Mouse (Mus musculus) midbrain, postnatal 0 days (tissue): ENCODE results near the gene Notch1. TPM values are rescaled to one million over a fixed set of nuclear protein-coding genes. Genes with fewer than 3 reads are reported as not detected.

Experiments
- ATAC-seq: fragments of 200-750 bp; cut with Nextera tagmentation; 2 replicates; pipeline ENCODE4 v1.8.0; 2017; ENCODE audit warnings: moderate number of reproducible peaks, mild to moderate bottlenecking, moderate TSS enrichment, moderate library complexity; ENCODE audit not compliant: low FRiP score
- DNase-seq: peaks from one replicate; pipeline ENCODE4 v3.0.0-alpha.2; 2015; ENCODE audit warnings: low spot score
- H3K27ac ChIP-seq: fragments of 300-500 bp; sonication (generic); 2 replicates; pipeline ENCODE4 v1.5.1; 2014; ENCODE audit warnings: low read depth, mild to moderate bottlenecking, low read length, mixed read lengths
- H3K27me3 ChIP-seq: fragments of 300-500 bp; sonication (generic); 2 replicates; pipeline ENCODE4 v1.6.1; 2014; ENCODE audit warnings: low read length, control low read depth, mixed read lengths; ENCODE audit not compliant: insufficient read depth
- H3K36me3 ChIP-seq: fragments of 300-500 bp; sonication (generic); 2 replicates; pipeline ENCODE4 v1.6.1; 2014; ENCODE audit warnings: low read length, control low read depth, mixed read lengths; ENCODE audit not compliant: insufficient read depth
- H3K4me1 ChIP-seq: fragments of 300-500 bp; sonication (generic); 2 replicates; pipeline ENCODE4 v1.6.1; 2014; ENCODE audit warnings: mild to moderate bottlenecking, control low read depth, antibody characterized with exemption, low read length, mixed read lengths; ENCODE audit not compliant: insufficient read depth
- H3K4me2 ChIP-seq: fragments of 300-500 bp; sonication (generic); 2 replicates; pipeline ENCODE4 v1.6.1; 2014; ENCODE audit warnings: low read depth, mild to moderate bottlenecking, low read length, mixed read lengths; ENCODE audit not compliant: poor library complexity, severe bottlenecking
- H3K4me3 ChIP-seq: fragments of 300-500 bp; sonication (generic); 2 replicates; pipeline ENCODE4 v1.5.1; 2014; ENCODE audit warnings: low read depth, mild to moderate bottlenecking, low read length, moderate library complexity
- H3K9ac ChIP-seq: fragments of 300-500 bp; sonication (generic); replicated peaks from 2 replicates; pipeline ENCODE4 v1.6.1; 2014; ENCODE audit warnings: mild to moderate bottlenecking, low read length, moderate library complexity, mixed read lengths; ENCODE audit not compliant: poor library complexity, severe bottlenecking
- H3K9me3 ChIP-seq: fragments of 300-500 bp; sonication (generic); 2 replicates; pipeline ENCODE4 v1.6.1; 2016; ENCODE audit warnings: low read length, control low read depth
- CTCF ChIP-seq: IDR thresholded peaks from 2 replicates; pipeline ENCODE4 v1.5.1; 2016; ENCODE audit warnings: antibody characterized with exemption, mild to moderate bottlenecking
- WGBS: fragments of 180-500 bp; shearing (Covaris S2); extraction: QIAGEN DNeasy Blood & Tissue Kit; methylation state at CpG from one replicate; pipeline ENCODE4 v1.1.7; 2014; 5-methylcytosine and 5-hydroxymethylcytosine counted together
- polyA plus RNA-seq: library from polyadenylated mRNA; unstranded; fragments of >200 nt; fragmentation: Nextera tagmentation; extraction: Ambion mirVana; gene quantifications from 2 replicates; pipeline ENCODE4 v1.2.1, GENCODE M21; 2015
- total RNA-seq: library from RNA; depleted of rRNA; stranded (reverse); fragments of >200 nt; gene quantifications from 2 replicates; pipeline ENCODE4 v1.2.3, GENCODE M21; 2014

The Notch1 gene
- total and polyA plus RNA-seq, 2 experiments from 2014 or later = 7.6 to 65.8 TPM

DNA sequence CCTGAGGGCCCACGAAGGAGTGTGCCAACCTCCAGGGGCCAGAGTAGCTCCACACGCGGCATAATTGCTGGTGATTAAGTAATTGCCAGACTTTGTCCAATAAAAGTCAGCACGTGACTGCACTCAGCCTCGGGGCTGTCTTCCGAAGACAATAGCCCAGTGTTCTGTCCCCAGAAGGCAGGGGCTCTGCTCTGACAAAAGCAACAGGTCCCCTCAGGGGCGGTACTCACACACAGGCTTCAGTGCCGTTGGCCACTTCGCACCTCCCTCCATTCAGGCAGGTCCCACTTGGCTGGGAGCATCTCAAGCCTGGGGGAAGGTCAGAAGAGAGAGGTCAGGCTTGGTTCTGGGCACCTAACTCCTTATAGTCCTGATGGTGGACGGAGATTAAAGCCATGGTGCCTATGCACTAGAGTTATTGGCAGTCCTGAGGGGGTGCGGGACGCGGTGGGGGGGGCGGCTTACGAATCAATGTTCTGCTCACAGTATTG lies 14.8 kb downstream of the Notch1 start:
- H3K27me3 ChIP-seq = peaks cover 31% of the 10 kb centered on the region
- H3K27ac ChIP-seq = peak overlapping the region; percentile 74
- peak overlapping the region; percentile 87 for H3K4me2 ChIP-seq
- TF ChIP-seq CTCF = no peak
- H3K36me3 ChIP-seq = no peaks in the 10 kb centered on the region
- H3K9me3 ChIP-seq = no peaks in the 10 kb centered on the region
- peak overlapping the region; percentile 65; the same call in 1 of the 2 replicates for H3K9ac ChIP-seq
- H3K4me3 ChIP-seq = peak overlapping the region; percentile 54
- 3% methylated on average over 15 of the region's 15 CpGs for WGBS
- ATAC-seq = 0 out of 2 replicates have a peak, but pooled peaks have one; percentile 18
- DNase-seq = peak; percentile 76
- H3K4me1 ChIP-seq = peaks cover 10% of the 10 kb centered on the region; the same call in 1 of the 2 replicates

DNA sequence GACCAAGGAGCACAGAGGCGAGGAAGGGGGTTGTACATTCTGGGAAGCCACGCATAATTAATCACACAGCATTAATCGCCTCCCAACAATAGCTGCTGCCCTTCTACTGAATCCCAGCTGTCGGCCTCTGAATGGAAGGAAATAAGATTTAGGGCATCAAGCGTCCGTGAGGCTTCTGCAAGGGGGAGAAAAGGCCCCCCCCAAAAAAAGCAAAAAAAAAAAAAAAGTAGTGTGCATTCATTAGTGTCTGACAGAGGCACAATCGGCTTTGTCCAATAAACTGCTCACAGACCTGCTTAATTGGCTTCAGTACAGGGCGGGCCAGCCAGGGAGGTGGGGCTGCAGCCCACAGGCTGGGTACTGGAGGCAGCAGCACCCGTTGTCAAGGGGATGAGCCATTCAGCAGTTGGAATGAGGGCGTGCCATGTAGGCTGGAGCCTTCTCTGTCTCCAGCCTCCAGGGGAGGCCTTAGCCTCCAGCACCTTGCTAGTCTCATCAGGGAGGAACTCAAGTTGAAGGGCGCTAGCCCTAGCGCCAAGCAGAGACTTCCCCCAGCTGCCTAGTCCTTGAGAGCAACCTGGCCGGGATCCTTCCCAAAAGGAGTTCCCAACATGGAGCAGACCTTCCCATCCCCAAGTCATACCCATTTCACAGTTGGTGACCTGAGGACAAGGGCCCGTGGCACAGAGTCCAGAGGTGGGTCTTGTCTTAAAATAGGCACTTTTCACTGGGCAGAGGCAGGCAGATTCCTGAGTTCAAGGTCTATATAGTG lies 15.7 kb downstream of the Notch1 start:
- ATAC-seq (peak; percentile 78), DNase-seq (peak; percentile 94)
- Histone ChIP-seq H3K4me1 (peaks cover 10% of the 10 kb centered on the region; the same call in 1 of the 2 replicates), H3K9ac (no peak overlapping the region), H3K36me3 (no peaks in the 10 kb centered on the region), H3K27me3 (peaks cover 31% of the 10 kb centered on the region), H3K4me2 (peak overlapping the region; percentile 87), H3K4me3 (no peak overlapping the region), H3K9me3 (no peaks in the 10 kb centered on the region), H3K27ac (peak overlapping the region; percentile 74)
- no peak for TF ChIP-seq CTCF
- 14% methylated on average over 14 of the region's 14 CpGs for WGBS

DNA sequence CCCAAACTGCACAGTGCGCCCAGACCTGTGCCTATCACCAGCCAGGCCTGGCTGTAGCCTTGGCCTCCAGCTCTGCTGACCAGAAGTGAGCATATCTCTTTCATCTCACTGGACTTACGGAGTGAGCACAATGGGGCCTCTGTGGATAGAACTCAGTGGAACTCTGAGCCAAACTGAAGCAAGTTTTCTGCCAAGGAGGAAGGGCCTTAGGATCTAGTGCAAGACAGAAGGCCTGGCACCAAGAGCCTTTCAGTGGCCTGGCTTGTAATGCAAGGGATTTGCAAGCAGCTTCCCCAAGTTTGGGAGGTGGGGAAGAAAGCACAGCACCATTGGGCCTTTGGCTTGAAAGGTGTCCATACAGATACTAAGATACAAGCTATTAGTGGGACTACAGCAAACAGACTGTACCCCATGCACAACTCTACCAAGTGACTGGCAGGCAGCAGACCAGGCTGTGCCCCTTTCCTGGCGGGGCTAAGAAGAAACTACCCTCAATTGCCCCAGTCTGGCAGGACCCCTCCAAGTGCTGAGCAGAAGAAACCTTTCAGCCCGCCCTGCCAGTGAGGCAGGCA lies 16.4 kb downstream of the Notch1 start:
- 40% methylated on average over 4 of the region's 4 CpGs for WGBS
- H3K27ac ChIP-seq = peak overlapping the region; percentile 13
- DNase-seq (peak; percentile 89), ATAC-seq (peak; percentile 39)
- H3K4me2 ChIP-seq = peak overlapping the region; percentile 22; the same call in 1 of the 2 replicates
- no peaks in the 10 kb centered on the region for H3K36me3 ChIP-seq
- no peak for TF ChIP-seq CTCF
- no peak overlapping the region for H3K4me3 ChIP-seq
- peaks cover 10% of the 10 kb centered on the region; the same call in 1 of the 2 replicates for H3K4me1 ChIP-seq
- peaks cover 29% of the 10 kb centered on the region for H3K27me3 ChIP-seq
- no peak overlapping the region for H3K9ac ChIP-seq
- H3K9me3 ChIP-seq = no peaks in the 10 kb centered on the region

DNA sequence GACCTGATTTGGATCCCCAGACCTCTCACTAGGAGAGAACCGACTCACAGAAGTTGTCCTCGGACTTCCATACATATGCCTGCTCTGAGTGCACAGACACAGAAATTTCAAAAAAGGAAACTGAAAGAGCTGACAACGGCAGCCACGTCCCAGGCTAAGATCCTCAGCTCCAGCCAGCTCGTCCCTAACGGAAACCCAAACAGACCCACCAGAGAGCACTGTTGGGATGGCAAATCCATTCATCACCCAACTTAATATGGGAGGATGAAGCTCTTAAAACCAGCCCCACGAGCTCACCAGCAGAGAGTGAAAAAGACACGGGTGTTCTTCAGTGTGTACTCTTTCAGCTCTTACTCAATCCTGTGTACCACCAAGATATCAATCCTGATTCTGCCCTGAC lies 17.8 kb downstream of the Notch1 start:
- 67% methylated on average over 8 of the region's 8 CpGs for WGBS
- H3K9ac ChIP-seq = no peak overlapping the region
- DNase-seq (no peak), ATAC-seq (no peak)
- H3K27me3 ChIP-seq = peaks cover 15% of the 10 kb centered on the region
- H3K9me3 ChIP-seq = no peaks in the 10 kb centered on the region
- H3K27ac ChIP-seq = no peak overlapping the region
- H3K4me2 ChIP-seq = peak overlapping the region; percentile 12; the same call in 1 of the 2 replicates
- H3K4me3 ChIP-seq = no peak overlapping the region
- TF ChIP-seq CTCF = no peak
- H3K4me1 ChIP-seq = peaks cover 10% of the 10 kb centered on the region; the same call in 1 of the 2 replicates
- H3K36me3 ChIP-seq = no peaks in the 10 kb centered on the region

DNA sequence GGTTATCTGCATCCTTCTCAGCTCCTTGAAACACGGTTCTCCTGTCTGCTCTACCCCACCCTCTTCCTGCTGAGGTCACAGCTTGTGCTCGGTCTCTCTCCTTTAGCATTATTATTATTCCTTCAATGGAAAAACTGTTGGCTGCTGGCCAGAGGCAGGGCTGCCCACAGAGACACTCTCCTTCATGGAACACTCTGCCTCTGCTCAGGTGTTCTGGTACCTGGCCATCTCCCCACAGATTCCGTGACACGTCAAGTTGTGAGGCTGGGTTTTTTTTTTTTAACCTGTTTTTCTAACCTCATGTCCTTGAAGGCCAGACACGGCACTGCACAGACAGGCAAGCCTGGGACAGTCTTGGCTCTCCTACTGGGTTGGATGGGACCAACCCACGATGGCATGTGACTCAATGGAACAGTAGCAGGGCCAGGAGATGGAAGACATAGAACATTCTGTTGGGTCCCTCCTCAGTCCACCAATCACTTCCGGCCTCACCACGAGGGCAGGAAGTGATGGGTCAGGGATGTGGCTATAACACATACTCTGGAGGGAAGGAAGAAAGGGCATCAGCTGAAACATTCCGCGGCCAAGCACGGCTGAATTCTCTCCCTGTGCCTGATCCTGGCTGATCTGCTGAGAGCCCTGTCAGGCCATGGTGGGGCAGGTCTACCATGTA lies 18.5 kb downstream of the Notch1 start:
- Histone ChIP-seq H3K4me2 (no peak overlapping the region), H3K36me3 (no peaks in the 10 kb centered on the region), H3K9me3 (no peaks in the 10 kb centered on the region), H3K9ac (no peak overlapping the region), H3K27me3 (peaks cover 8% of the 10 kb centered on the region; the same call in 1 of the 2 replicates), H3K4me1 (peaks cover 10% of the 10 kb centered on the region; the same call in 1 of the 2 replicates), H3K4me3 (no peak overlapping the region), H3K27ac (no peak overlapping the region)
- WGBS = 69% methylated on average over 11 of the region's 11 CpGs
- ATAC-seq (no peak), DNase-seq (no peak)
- no peak for TF ChIP-seq CTCF
